In genomic region chr6:141309872-141310271, GRCm38 (mm10) we compare ENCODE assay signal across 13 mouse cellular contexts.
A peak's percentile ranks its signal among the peaks of the same experiment; 100 is the strongest.
DNase-seq lines count a peak whose midpoint lies in the region; ATAC-seq and TF ChIP-seq lines count a peak whose summit lies in the region.
"Had no signal": no experiment of that assay in that cellular context is flagged by ENCODE, and none has a peak within 500 bp of the region (broad histone marks: within the 10 kb centered on the region; RNA-seq: fewer than 3 reads in every experiment).

No protein-coding gene starts in this region.

- H3K9ac ChIP-seq in intestine, postnatal 0 days (ENCODE audit: low read depth, low read length), result no peak overlapping the region
- no peak overlapping the region for H3K9ac ChIP-seq in intestine, embryonic 15.5 days
- H3K9ac ChIP-seq in midbrain, postnatal 0 days (replicated peaks; ENCODE audit: low read length, poor library complexity, severe bottlenecking), result no peak overlapping the region
- no peak overlapping the region for H3K9ac ChIP-seq in midbrain, embryonic 11.5 days (ENCODE audit: low read length)
- H3K9ac ChIP-seq: liver, embryonic 14.5 days; midbrain, embryonic 15.5 days had no signal

- WGBS in intestine, postnatal 0 days, result 40% methylated on average over 3 of the region's 3 CpGs
- WGBS in intestine, embryonic 15.5 days, result 41% methylated on average over 3 of the region's 3 CpGs
- 34% methylated on average over 3 of the region's 3 CpGs for WGBS in midbrain, postnatal 0 days
- WGBS in midbrain, embryonic 11.5 days, result 32% methylated on average over 3 of the region's 3 CpGs

- H3K36me3 ChIP-seq in intestine, postnatal 0 days (ENCODE audit: control insufficient read depth, insufficient read depth), result no peaks in the 10 kb centered on the region; the same call in 1 of the 2 replicates
- H3K36me3 ChIP-seq in intestine, embryonic 15.5 days, result 0 out of 2 replicates have a peak, but pooled peaks cover 2% of the 10 kb centered on the region
- no peaks in the 10 kb centered on the region for H3K36me3 ChIP-seq in midbrain, postnatal 0 days (ENCODE audit: insufficient read depth, low read length)
- H3K36me3 ChIP-seq in midbrain, embryonic 11.5 days (ENCODE audit: control insufficient read depth, insufficient read depth, low read length), result no peaks in the 10 kb centered on the region
- H3K36me3 ChIP-seq: midbrain, embryonic 15.5 days had no signal

- no peak overlapping the region for H3K4me3 ChIP-seq in intestine, postnatal 0 days (ENCODE audit: low read depth, low read length)
- no peak overlapping the region for H3K4me3 ChIP-seq in intestine, embryonic 15.5 days (replicated peaks)
- no peak overlapping the region for H3K4me3 ChIP-seq in midbrain, postnatal 0 days (ENCODE audit: low read depth, low read length)
- no peak overlapping the region for H3K4me3 ChIP-seq in midbrain, embryonic 11.5 days (ENCODE audit: low read depth, low read length)
- H3K4me3 ChIP-seq: midbrain, embryonic 15.5 days had no signal

- DNase-seq in cerebellum, adult 8-10 months, result peak; percentile 11
- no peak for DNase-seq in cerebellum, adult 11-12 months
- peak; percentile 20 for DNase-seq in midbrain, postnatal 0 days (ENCODE audit: low spot score)
- DNase-seq in midbrain, embryonic 11.5 days (ENCODE audit: low spot score, missing footprints), result no peak
- DNase-seq in ovary, postnatal 14 days (ENCODE audit: low spot score), result no peak
- no peak for DNase-seq in thymus, adult 18-20 months
- DNase-seq: adrenal gland, postnatal 25 days; gastrocnemius, postnatal 36 days; thymus, postnatal 25 days had no signal

- no peak overlapping the region for H3K27ac ChIP-seq in intestine, postnatal 0 days (ENCODE audit: low read depth, low read length)
- no peak overlapping the region for H3K27ac ChIP-seq in intestine, embryonic 15.5 days
- no peak overlapping the region for H3K27ac ChIP-seq in midbrain, postnatal 0 days (ENCODE audit: low read depth, low read length)
- H3K27ac ChIP-seq in midbrain, embryonic 11.5 days (ENCODE audit: low read depth, low read length), result no peak overlapping the region
- H3K27ac ChIP-seq: liver, embryonic 14.5 days; midbrain, embryonic 15.5 days had no signal

- H3K4me2 ChIP-seq in intestine, postnatal 0 days (replicated peaks; ENCODE audit: low read depth), result no peak overlapping the region
- no peak overlapping the region for H3K4me2 ChIP-seq in intestine, embryonic 15.5 days (replicated peaks)
- H3K4me2 ChIP-seq in midbrain, postnatal 0 days (ENCODE audit: low read depth, low read length, poor library complexity, severe bottlenecking), result no peak overlapping the region
- H3K4me2 ChIP-seq in midbrain, embryonic 11.5 days, result no peak overlapping the region
- H3K4me2 ChIP-seq: midbrain, embryonic 15.5 days had no signal

- TF ChIP-seq CTCF in intestine, postnatal 0 days (IDR thresholded peaks at IDR 0.05; ENCODE audit: low read depth), result peak; percentile 61
- peak; percentile 48 for TF ChIP-seq CTCF in midbrain, postnatal 0 days (IDR thresholded peaks at IDR 0.05)

- H3K27me3 ChIP-seq in intestine, postnatal 0 days (replicated peaks; ENCODE audit: control insufficient read depth, insufficient read depth, low read length), result no peaks in the 10 kb centered on the region
- H3K27me3 ChIP-seq in intestine, embryonic 15.5 days (replicated peaks), result no peaks in the 10 kb centered on the region
- no peaks in the 10 kb centered on the region for H3K27me3 ChIP-seq in midbrain, postnatal 0 days (ENCODE audit: insufficient read depth, low read length)
- no peaks in the 10 kb centered on the region for H3K27me3 ChIP-seq in midbrain, embryonic 11.5 days (ENCODE audit: control insufficient read depth, insufficient read depth, low read length)
- H3K27me3 ChIP-seq: midbrain, embryonic 15.5 days had no signal

- no peak for ATAC-seq in intestine, postnatal 0 days
- no peak for ATAC-seq in intestine, embryonic 15.5 days
- no peak for ATAC-seq in midbrain, postnatal 0 days (ENCODE audit: low FRiP score)
- ATAC-seq in midbrain, embryonic 11.5 days (ENCODE audit: low FRiP score), result no peak
- ATAC-seq: midbrain, embryonic 15.5 days had no signal

- no peaks in the 10 kb centered on the region for H3K9me3 ChIP-seq in intestine, postnatal 0 days (ENCODE audit: control insufficient read depth)
- no peaks in the 10 kb centered on the region for H3K9me3 ChIP-seq in intestine, embryonic 15.5 days
- H3K9me3 ChIP-seq in midbrain, postnatal 0 days (ENCODE audit: low read length), result no peaks in the 10 kb centered on the region
- no peaks in the 10 kb centered on the region for H3K9me3 ChIP-seq in midbrain, embryonic 11.5 days (ENCODE audit: control insufficient read depth, low read length)
- H3K9me3 ChIP-seq: midbrain, embryonic 15.5 days had no signal

- H3K4me1 ChIP-seq in intestine, postnatal 0 days (replicated peaks; ENCODE audit: control insufficient read depth, insufficient read depth, low read length), result no peaks in the 10 kb centered on the region
- peaks cover 17% of the 10 kb centered on the region; the same call in 1 of the 2 replicates for H3K4me1 ChIP-seq in intestine, embryonic 15.5 days (replicated peaks)
- H3K4me1 ChIP-seq in midbrain, postnatal 0 days (ENCODE audit: insufficient read depth, low read length), result 0 out of 2 replicates have a peak, but pooled peaks cover 3% of the 10 kb centered on the region
- no peaks in the 10 kb centered on the region for H3K4me1 ChIP-seq in midbrain, embryonic 11.5 days (ENCODE audit: control insufficient read depth, insufficient read depth, low read length)
- H3K4me1 ChIP-seq: midbrain, embryonic 15.5 days had no signal

Comparison
In these comparisons a context has a peak if more than half of its experiments do, and no peak if none do; other contexts are left out.
1. DNase-seq: peak in cerebellum, adult 8-10 months (single experiment) and midbrain, postnatal 0 days (single experiment); none in cerebellum, adult 11-12 months (single experiment), midbrain, embryonic 11.5 days (single experiment), ovary, postnatal 14 days (single experiment) and thymus, adult 18-20 months (0 of 2).